Mouse (Mus musculus): ENCODE results near the gene Letm1.

DNA sequence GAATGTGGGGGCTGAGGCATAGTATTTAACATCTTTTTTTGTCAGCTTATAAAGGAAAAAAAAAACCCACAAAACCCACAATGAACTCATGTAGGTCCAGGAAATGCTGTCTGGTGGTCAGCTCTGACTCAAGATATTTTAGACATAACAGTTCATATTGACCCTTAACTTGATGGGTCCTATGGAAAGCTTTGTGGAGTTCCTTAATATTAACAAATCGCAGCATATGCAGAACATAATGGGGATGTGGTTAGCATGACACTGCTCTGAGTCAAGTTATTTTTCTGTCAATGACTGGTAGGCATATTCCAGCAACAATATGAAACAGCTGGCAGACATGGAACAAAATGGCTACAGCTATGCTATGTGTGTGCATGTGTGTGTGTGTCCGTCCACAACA, 20.7 kb upstream of the Letm1 start:
- TF ChIP-seq CTCF (IDR thresholded peaks at IDR 0.05; ENCODE audit: control insufficient read depth, insufficient read depth, low read length) (no peak), POLR2A (IDR thresholded peaks at IDR 0.05; ENCODE audit: borderline replicate concordance, control insufficient read depth, low read depth, low read length) (no peak)

All from bone marrow, adult 2 months (tissue).